Mouse (Mus musculus) lung, postnatal 0 days (tissue): ENCODE measurements at regions not wholly inside any gene's neighbourhood (a gene's known extent, or its start where the extent isn't known, plus 50 kb on each side); places are given as distances from the start of the nearest gene placed in this dataset.

ENCODE experiments used
- ATAC-seq: fragments of 200-750 bp; cut with Nextera tagmentation; 2 replicates; pipeline ENCODE4 v1.8.0; 2017; ENCODE audit warnings: moderate library complexity
- DNase-seq: peaks from one replicate; pipeline ENCODE4 v3.0.0-alpha.2; 2016; ENCODE audit warnings: low spot score
- H3K27ac ChIP-seq: fragments of 300-500 bp; sonication (generic); 2 replicates; pipeline ENCODE4 v1.5.1; 2014; ENCODE audit warnings: antibody characterized with exemption, mild to moderate bottlenecking, low read length, mixed read lengths
- H3K27me3 ChIP-seq: fragments of 300-500 bp; sonication (generic); replicated peaks from 2 replicates; pipeline ENCODE4 v1.6.1; 2014; ENCODE audit warnings: low read length, mixed read lengths; ENCODE audit not compliant: insufficient read depth
- H3K36me3 ChIP-seq: fragments of 300-500 bp; sonication (generic); 2 replicates; pipeline ENCODE4 v1.6.1; 2014; ENCODE audit warnings: low read length, mixed read lengths; ENCODE audit not compliant: insufficient read depth
- H3K4me1 ChIP-seq: fragments of 300-500 bp; sonication (generic); 2 replicates; pipeline ENCODE4 v1.6.1; 2014; ENCODE audit warnings: antibody characterized with exemption, low read depth, low read length, mixed read lengths; ENCODE audit not compliant: insufficient read depth
- H3K4me2 ChIP-seq: fragments of 300-500 bp; sonication (generic); replicated peaks from 2 replicates; pipeline ENCODE4 v1.6.1; 2014; ENCODE audit warnings: low read depth, mild to moderate bottlenecking, low read length, moderate library complexity, mixed read lengths
- H3K4me3 ChIP-seq: fragments of 300-500 bp; sonication (generic); 2 replicates; pipeline ENCODE4 v1.5.1; 2014; ENCODE audit warnings: low read depth, low read length
- H3K9ac ChIP-seq: fragments of 300-500 bp; sonication (generic); replicated peaks from 2 replicates; pipeline ENCODE4 v1.6.1; 2014; ENCODE audit warnings: low read depth, mild to moderate bottlenecking
- H3K9me3 ChIP-seq: fragments of 300-500 bp; sonication (generic); 2 replicates; pipeline ENCODE4 v1.6.1; 2016; ENCODE audit warnings: low read length, mixed read lengths
- CTCF ChIP-seq: IDR thresholded peaks from 2 replicates; pipeline ENCODE4 v1.5.1; 2016; ENCODE audit warnings: antibody characterized with exemption, mild to moderate bottlenecking
- EP300 ChIP-seq: IDR thresholded peaks from 2 replicates; pipeline ENCODE4 v1.6.1; 2016; ENCODE audit warnings: antibody characterized with exemption, mild to moderate bottlenecking, control low read depth
- WGBS: fragments of 180-500 bp; shearing (Covaris S2); extraction: QIAGEN DNeasy Blood & Tissue Kit; methylation state at CpG from one replicate; pipeline ENCODE4 v1.1.7; 2014; 5-methylcytosine and 5-hydroxymethylcytosine counted together

GRCm38 (mm10) chr12:112291748-112292561 is 145.9 kb downstream of the Kif26a start:
- no peak overlapping the region for H3K4me2 ChIP-seq
- no peak overlapping the region for H3K9ac ChIP-seq
- WGBS: 40% methylated on average over 15 of the region's 16 CpGs
- ATAC-seq (no peak), DNase-seq (no peak)
- H3K27me3 ChIP-seq: no peaks in the 10 kb centered on the region
- H3K4me3 ChIP-seq: no peak overlapping the region
- no peaks in the 10 kb centered on the region for H3K4me1 ChIP-seq
- no peaks in the 10 kb centered on the region for H3K9me3 ChIP-seq
- no peak overlapping the region for H3K27ac ChIP-seq
- TF ChIP-seq CTCF: no peak
- TF ChIP-seq EP300: no peak
- no peaks in the 10 kb centered on the region for H3K36me3 ChIP-seq

- Histone ChIP-seq H3K4me2 (no peak overlapping the region), H3K4me1 (no peaks in the 10 kb centered on the region), H3K36me3 (no peaks in the 10 kb centered on the region), H3K9ac (no peak overlapping the region), H3K27ac (no peak overlapping the region), H3K4me3 (no peak overlapping the region), H3K9me3 (no peaks in the 10 kb centered on the region), H3K27me3 (no peaks in the 10 kb centered on the region)
- DNase-seq (no peak), ATAC-seq (no peak)
- 65% methylated on average over 13 of the region's 13 CpGs for WGBS
- TF ChIP-seq CTCF (no peak), EP300 (no peak)
Observed at GRCm38 (mm10) chr12:112293105-112293504, 147.1 kb downstream of the Kif26a start.

DNA sequence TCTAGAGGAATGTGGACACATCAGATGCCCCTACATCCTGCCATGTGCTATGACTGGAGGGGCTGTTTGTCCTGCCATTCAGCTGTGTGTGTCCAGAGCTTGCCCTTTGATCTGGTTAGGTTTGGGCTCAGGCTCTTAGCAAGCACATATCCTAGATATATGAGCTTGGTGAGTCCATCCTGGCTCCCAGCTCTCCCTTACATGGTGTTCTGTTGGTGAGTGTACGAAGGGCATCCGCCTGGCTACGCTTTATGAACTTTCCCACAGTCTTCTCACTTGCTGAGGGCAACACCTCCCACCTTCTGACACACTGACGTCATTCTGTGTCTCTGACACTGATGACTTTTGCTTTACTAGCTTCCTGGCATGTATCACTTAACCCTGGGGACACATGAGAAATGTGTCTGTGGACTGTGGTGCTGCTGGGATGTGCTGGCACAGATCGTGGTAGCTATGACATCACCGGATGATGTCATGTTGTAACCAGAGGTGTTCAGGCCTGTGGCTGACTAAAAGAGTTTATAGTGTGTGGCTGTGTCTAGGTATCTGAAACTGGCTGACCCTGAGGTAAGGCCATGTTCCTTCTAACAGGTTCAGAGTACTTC is 149.4 kb downstream of the Kif26a start:
- TF ChIP-seq CTCF (no peak), EP300 (no peak)
- H3K4me2 ChIP-seq: no peak overlapping the region
- no peaks in the 10 kb centered on the region for H3K9me3 ChIP-seq
- no peak overlapping the region for H3K27ac ChIP-seq
- H3K9ac ChIP-seq: no peak overlapping the region
- WGBS: 77% methylated on average over 6 of the region's 6 CpGs
- no peak overlapping the region for H3K4me3 ChIP-seq
- no peaks in the 10 kb centered on the region for H3K4me1 ChIP-seq
- no peaks in the 10 kb centered on the region for H3K36me3 ChIP-seq
- DNase-seq (no peak), ATAC-seq (no peak)
- H3K27me3 ChIP-seq: no peaks in the 10 kb centered on the region

DNA sequence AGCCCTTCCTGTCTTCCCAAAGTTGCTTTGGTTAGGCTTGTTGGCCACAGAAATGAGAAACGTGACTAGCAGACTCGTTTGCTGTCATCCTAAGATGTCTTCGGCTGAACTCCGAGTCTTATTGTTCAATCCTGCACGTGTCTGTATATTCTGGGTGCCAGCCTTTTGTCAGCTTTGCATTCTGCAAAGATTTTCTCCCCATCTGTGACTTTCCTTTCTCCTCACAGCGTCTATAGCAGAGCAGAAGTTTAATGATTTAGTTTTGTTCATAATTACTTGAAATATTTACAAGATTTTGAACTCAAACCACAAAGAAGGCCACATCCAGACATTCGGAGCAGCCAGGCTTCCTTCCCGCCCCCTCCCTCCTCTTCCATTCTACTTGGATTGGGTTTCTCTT is 152.5 kb downstream of the Kif26a start:
- no peaks in the 10 kb centered on the region for H3K4me1 ChIP-seq
- no peaks in the 10 kb centered on the region for H3K27me3 ChIP-seq
- no peaks in the 10 kb centered on the region for H3K36me3 ChIP-seq
- no peak for ATAC-seq
- WGBS: 80% methylated on average over 8 of the region's 8 CpGs
- no peak overlapping the region for H3K4me2 ChIP-seq
- H3K9ac ChIP-seq: no peak overlapping the region
- H3K9me3 ChIP-seq: no peaks in the 10 kb centered on the region
- TF ChIP-seq EP300 (no peak), CTCF (no peak)
- DNase-seq: no peak
- no peak overlapping the region for H3K4me3 ChIP-seq
- H3K27ac ChIP-seq: no peak overlapping the region

DNA sequence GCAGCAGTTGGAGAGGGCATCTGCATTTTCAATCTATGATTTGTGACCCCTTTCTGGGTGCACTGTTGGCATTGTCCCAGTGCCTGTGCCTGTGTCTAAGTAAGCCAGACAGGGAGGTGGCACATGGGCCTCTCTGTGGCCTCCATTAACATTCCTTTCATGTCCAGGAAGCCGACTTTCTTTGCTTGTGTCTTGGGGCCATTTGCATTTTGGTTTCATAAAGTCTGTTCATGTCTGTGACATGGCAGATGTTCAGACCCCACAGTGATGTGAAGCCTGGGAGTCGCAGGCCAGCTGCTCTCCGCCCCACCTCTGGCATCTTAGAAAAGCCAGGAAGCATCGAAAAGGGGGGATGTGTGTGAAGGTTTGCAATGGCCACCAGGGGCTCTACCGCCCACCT is 153.1 kb downstream of the Kif26a start:
- no peaks in the 10 kb centered on the region for H3K4me1 ChIP-seq
- no peak overlapping the region for H3K27ac ChIP-seq
- WGBS: 68% methylated on average over 5 of the region's 5 CpGs
- ATAC-seq (no peak), DNase-seq (no peak)
- no peak overlapping the region for H3K4me2 ChIP-seq
- H3K4me3 ChIP-seq: no peak overlapping the region
- no peaks in the 10 kb centered on the region for H3K36me3 ChIP-seq
- TF ChIP-seq EP300: no peak
- no peak for TF ChIP-seq CTCF
- H3K9me3 ChIP-seq: no peaks in the 10 kb centered on the region
- no peaks in the 10 kb centered on the region for H3K27me3 ChIP-seq
- no peak overlapping the region for H3K9ac ChIP-seq

- WGBS: 69% methylated on average over 6 of the region's 6 CpGs
- ATAC-seq (no peak), DNase-seq (no peak)
Observed at GRCm38 (mm10) chr12:112299603-112300002, 153.6 kb downstream of the Kif26a start.

More at GRCm38 (mm10) chr12:112299603-112300002, 153.6 kb downstream of the Kif26a start:
- Histone ChIP-seq H3K27ac (no peak overlapping the region), H3K4me2 (no peak overlapping the region), H3K9ac (no peak overlapping the region), H3K4me1 (no peaks in the 10 kb centered on the region), H3K27me3 (no peaks in the 10 kb centered on the region), H3K4me3 (no peak overlapping the region), H3K36me3 (no peaks in the 10 kb centered on the region), H3K9me3 (no peaks in the 10 kb centered on the region)
- TF ChIP-seq EP300 (no peak), CTCF (no peak)
